In genomic region chr7:30422560-30422959, GRCm38 (mm10) we compare ENCODE assay signal across 8 mouse cellular contexts. TPM values are rescaled to one million over a fixed set of nuclear protein-coding genes. Genes with fewer than 3 reads are reported as not detected.
A peak's percentile ranks its signal among the peaks of the same experiment; 100 is the strongest.
DNase-seq lines count a peak whose midpoint lies in the region; ATAC-seq and TF ChIP-seq lines count a peak whose summit lies in the region.

No protein-coding gene starts in this region.

- H3K4me3 ChIP-seq in gastrocnemius, adult 2 months = peak overlapping the region; percentile 84
- H3K4me3 ChIP-seq in thymus, adult 2 months (ENCODE audit: control insufficient read depth, insufficient read depth, low read length) = peak overlapping the region; percentile 82
- H3K4me3 ChIP-seq in limb, embryonic 14.5 days (replicated peaks; ENCODE audit: low read length) = peak overlapping the region; percentile 55
- H3K4me3 ChIP-seq in stomach, postnatal 0 days (ENCODE audit: low read depth, low read length) = peak overlapping the region; percentile 47

- no peak for ATAC-seq in limb, embryonic 14.5 days (ENCODE audit: low FRiP score, low read depth)
- ATAC-seq in stomach, postnatal 0 days (ENCODE audit: low FRiP score, low TSS enrichment) = no peak

- peaks cover 33% of the 10 kb centered on the region for H3K36me3 ChIP-seq in thymus, adult 2 months (ENCODE audit: control insufficient read depth, insufficient read depth, low read length)
- H3K36me3 ChIP-seq in limb, embryonic 14.5 days (ENCODE audit: control insufficient read depth, insufficient read depth, low read length) = peaks cover 14% of the 10 kb centered on the region; the same call in 1 of the 2 replicates
- no peaks in the 10 kb centered on the region for H3K36me3 ChIP-seq in stomach, postnatal 0 days (ENCODE audit: control insufficient read depth, insufficient read depth, low read length)

- peak overlapping the region; percentile 69 for H3K27ac ChIP-seq in gastrocnemius, adult 2 months
- peak overlapping the region; percentile 97 for H3K27ac ChIP-seq in thymus, adult 2 months (ENCODE audit: control insufficient read depth, insufficient read depth, low read length)
- H3K27ac ChIP-seq in limb, embryonic 14.5 days (replicated peaks; ENCODE audit: low read depth, low read length) = no peak overlapping the region
- H3K27ac ChIP-seq in stomach, postnatal 0 days (replicated peaks) = no peak overlapping the region; the same call in 1 of the 2 replicates

- TF ChIP-seq EP300 in stomach, postnatal 0 days (optimal IDR thresholded peaks at IDR 0.05) = no peak

- TF ChIP-seq CTCF in gastrocnemius, adult 2 months (IDR thresholded peaks at IDR 0.05) = no peak
- no peak for TF ChIP-seq CTCF in thymus, adult 2 months (IDR thresholded peaks at IDR 0.05; ENCODE audit: borderline replicate concordance, control insufficient read depth, extremely low read depth, insufficient read depth, low read length, poor library complexity)
- no peak for TF ChIP-seq CTCF in stomach, postnatal 0 days (IDR thresholded peaks at IDR 0.05; ENCODE audit: low read depth)

- H3K27me3 ChIP-seq in thymus, adult 2 months (ENCODE audit: control insufficient read depth, insufficient read depth, low read length) = no peaks in the 10 kb centered on the region
- no peaks in the 10 kb centered on the region for H3K27me3 ChIP-seq in limb, embryonic 14.5 days (ENCODE audit: control insufficient read depth, insufficient read depth, low read length)
- no peaks in the 10 kb centered on the region for H3K27me3 ChIP-seq in stomach, postnatal 0 days (ENCODE audit: control insufficient read depth, insufficient read depth, low read length)

- H3K9me3 ChIP-seq in limb, embryonic 14.5 days (ENCODE audit: control insufficient read depth, low read length) = no peaks in the 10 kb centered on the region; the same call in 1 of the 2 replicates
- H3K9me3 ChIP-seq in stomach, postnatal 0 days (ENCODE audit: control insufficient read depth, low read length) = no peaks in the 10 kb centered on the region

- peak overlapping the region; percentile 63 for H3K9ac ChIP-seq in limb, embryonic 14.5 days (ENCODE audit: low read depth, low read length, severe bottlenecking)
- peak overlapping the region; percentile 52; the same call in 1 of the 2 replicates for H3K9ac ChIP-seq in stomach, postnatal 0 days (ENCODE audit: low read length)

- peak overlapping the region; percentile 83 for H3K4me2 ChIP-seq in limb, embryonic 14.5 days (replicated peaks; ENCODE audit: low read depth, low read length, severe bottlenecking)
- peak overlapping the region; percentile 89 for H3K4me2 ChIP-seq in stomach, postnatal 0 days (replicated peaks; ENCODE audit: low read depth)

- H3K4me1 ChIP-seq in thymus, adult 2 months (replicated peaks; ENCODE audit: control insufficient read depth, insufficient read depth, low read length) = peaks cover 37% of the 10 kb centered on the region
- 0 out of 2 replicates have a peak, but pooled peaks cover 3% of the 10 kb centered on the region for H3K4me1 ChIP-seq in limb, embryonic 14.5 days (ENCODE audit: control insufficient read depth, insufficient read depth, low read length)
- H3K4me1 ChIP-seq in stomach, postnatal 0 days (replicated peaks; ENCODE audit: control insufficient read depth, insufficient read depth) = no peaks in the 10 kb centered on the region

- DNase-seq in gastrocnemius, adult 2 months = no peak
- no peak for DNase-seq in gastrocnemius, adult 18-20 months (ENCODE audit: low spot score)
- no peak for DNase-seq in thymus, adult 2 months
- no peak for DNase-seq in thymus, postnatal 25 days
- no peak for DNase-seq in limb, embryonic 14.5 days (ENCODE audit: low spot score)
- no peak for DNase-seq in stomach, postnatal 0 days (ENCODE audit: low spot score)
- no peak for DNase-seq in c-Kit-positive CD71-positive TER-119-positive erythroid progenitor cells, embryonic 14.5 days (ENCODE audit: low spot score)
- no peak for DNase-seq in layer of hippocampus, postnatal 10 days (ENCODE audit: low spot score in 2 of 2)

- under 1% methylated on average over 9 of the region's 9 CpGs for WGBS in thymus, adult 2 months
- WGBS in limb, embryonic 14.5 days = 15% methylated on average over 9 of the region's 9 CpGs
- WGBS in stomach, postnatal 0 days = 11% methylated on average over 9 of the region's 9 CpGs

- intact Hi-C loops in gastrocnemius, adult 2 months (cut with DNase I) = no loop called here

- TF ChIP-seq POLR2A in thymus, adult 2 months (IDR thresholded peaks at IDR 0.05; ENCODE audit: control insufficient read depth, extremely low read depth, insufficient read depth, low read length, poor library complexity) = no peak
- no peak for TF ChIP-seq POLR2A in limb, embryonic 14.5 days (IDR thresholded peaks at IDR 0.05; ENCODE audit: borderline replicate concordance, extremely low read depth, insufficient read depth, insufficient read length)

RNA-seq across cellular contexts. Expression of gene Nfkbid, which starts 1.0 kb away (rescaled TPM):
- under 1 TPM; 0.11 to 0.13 TPM for total RNA-seq in gastrocnemius, adult 2 months (2021)
- under 1 TPM in 1 of 2 experiments, not detected in 1; 0.11 TPM for total RNA-seq in gastrocnemius, adult 18-20 months (2021)
- 72.8 and 77.4 TPM in 2 replicates for polyA plus RNA-seq in thymus, adult 2 months (2012; rRNA removed)
- 3.0 and 3.5 TPM in 2 replicates for polyA plus RNA-seq in limb, embryonic 14.5 days (2012; rRNA removed)
- 1.7 and 2.2 TPM in 2 replicates for polyA plus RNA-seq in limb, embryonic 14.5 days (2014; fragmentation: Nextera tagmentation; extraction: Ambion mirVana)
- 1.1 TPM in 2 replicates for polyA plus RNA-seq in stomach, postnatal 0 days (2015; fragmentation: Nextera tagmentation; extraction: Ambion mirVana)
- 1 to 10 TPM; 2.2 to 3.0 TPM for total RNA-seq in layer of hippocampus, postnatal 10 days (2021)

RNA-seq across cellular contexts. Expression of gene Hcst, which starts 2.9 kb away (rescaled TPM):
- total RNA-seq in gastrocnemius, adult 2 months (2021) = not detected
- total RNA-seq in gastrocnemius, adult 18-20 months (2021) = not detected
- 212 and 279 TPM in 2 replicates for polyA plus RNA-seq in thymus, adult 2 months (2012; rRNA removed)
- polyA plus RNA-seq in limb, embryonic 14.5 days (2012; rRNA removed) = 1.9 and 2.2 TPM in 2 replicates
- 0.70 and 3.0 TPM in 2 replicates for polyA plus RNA-seq in limb, embryonic 14.5 days (2014; fragmentation: Nextera tagmentation; extraction: Ambion mirVana)
- 3.2 and 3.7 TPM in 2 replicates for polyA plus RNA-seq in stomach, postnatal 0 days (2015; fragmentation: Nextera tagmentation; extraction: Ambion mirVana)
- total RNA-seq in layer of hippocampus, postnatal 10 days (2021) = 1 to 10 TPM in 1 of 2 experiments, under 1 TPM in 1; 0.91 to 1.8 TPM

RNA-seq across cellular contexts. Expression of gene Tyrobp, which starts 9.0 kb away (rescaled TPM):
- 1 to 10 TPM; 2.6 to 5.7 TPM for total RNA-seq in gastrocnemius, adult 2 months (2021)
- total RNA-seq in gastrocnemius, adult 18-20 months (2021) = 1 to 10 TPM; 3.3 to 6.3 TPM
- 273 and 417 TPM in 2 replicates for polyA plus RNA-seq in thymus, adult 2 months (2012; rRNA removed)
- polyA plus RNA-seq in limb, embryonic 14.5 days (2012; rRNA removed) = 54.2 and 79.2 TPM in 2 replicates
- 69.8 and 84.7 TPM in 2 replicates for polyA plus RNA-seq in limb, embryonic 14.5 days (2014; fragmentation: Nextera tagmentation; extraction: Ambion mirVana)
- polyA plus RNA-seq in stomach, postnatal 0 days (2015; fragmentation: Nextera tagmentation; extraction: Ambion mirVana) = 66.6 and 71.0 TPM in 2 replicates
- 10 to 100 TPM; 21.9 to 24.0 TPM for total RNA-seq in layer of hippocampus, postnatal 10 days (2021)

RNA-seq across cellular contexts. Expression of gene Aplp1, which starts 22.8 kb away (rescaled TPM):
- 1 to 10 TPM in 1 of 2 experiments, under 1 TPM in 1; 0.94 to 1.2 TPM for total RNA-seq in gastrocnemius, adult 2 months (2021)
- 1 to 10 TPM in 1 of 2 experiments, under 1 TPM in 1; 0.82 to 1.4 TPM for total RNA-seq in gastrocnemius, adult 18-20 months (2021)
- 5.9 and 6.0 TPM in 2 replicates for polyA plus RNA-seq in thymus, adult 2 months (2012; rRNA removed)
- polyA plus RNA-seq in limb, embryonic 14.5 days (2012; rRNA removed) = 41.9 and 55.5 TPM in 2 replicates
- 31.4 and 37.4 TPM in 2 replicates for polyA plus RNA-seq in limb, embryonic 14.5 days (2014; fragmentation: Nextera tagmentation; extraction: Ambion mirVana)
- polyA plus RNA-seq in stomach, postnatal 0 days (2015; fragmentation: Nextera tagmentation; extraction: Ambion mirVana) = 21.7 and 24.1 TPM in 2 replicates
- total RNA-seq in layer of hippocampus, postnatal 10 days (2021) = 100 to 1,000 TPM; 831 to 849 TPM

RNA-seq across cellular contexts. Expression of gene Kirrel2, which starts 34.9 kb away (rescaled TPM):
- total RNA-seq in gastrocnemius, adult 2 months (2021) = not detected
- not detected for total RNA-seq in gastrocnemius, adult 18-20 months (2021)
- 0.05 and 0.15 TPM in 2 replicates for polyA plus RNA-seq in thymus, adult 2 months (2012; rRNA removed)
- polyA plus RNA-seq in limb, embryonic 14.5 days (2012; rRNA removed) = 0.06 and 0.13 TPM in 2 replicates
- polyA plus RNA-seq in limb, embryonic 14.5 days (2014; fragmentation: Nextera tagmentation; extraction: Ambion mirVana) = 0.07 TPM in 1 of 2 replicates, not detected in the other
- 0.18 TPM in 2 replicates for polyA plus RNA-seq in stomach, postnatal 0 days (2015; fragmentation: Nextera tagmentation; extraction: Ambion mirVana)
- 1 to 10 TPM; 3.9 to 5.3 TPM for total RNA-seq in layer of hippocampus, postnatal 10 days (2021)

Comparison
In these comparisons a context has a peak if more than half of its experiments do, and no peak if none do; other contexts are left out.
1. H3K27ac ChIP-seq: peak in gastrocnemius, adult 2 months (single experiment) and thymus, adult 2 months (single experiment); none in limb, embryonic 14.5 days (single experiment) and stomach, postnatal 0 days (single experiment).
2. Peak in every context shown above with its lines, with median percentiles within 50 percentile points of each other: H3K4me3 ChIP-seq.